Mouse (Mus musculus): ENCODE measurements around the gene Yaf2.
A peak's percentile ranks its signal among the peaks of the same experiment; 100 is the strongest.
"Not testable (repeated sequence)": the region's sequence is repeated elsewhere in the genome, so short reads cannot be mapped to it uniquely, and the experiment has no call there.

Yaf2 gene

GRCm38 (mm10) chr15:93336925-93337761 lies at the start of gene Yaf2:
Gene Yaf2, minus strand, starts transcription at chr15:93336935.
- peak; percentile 80 for DNase-seq (ENCODE audit: low read depth, low spot score)

GRCm38 (mm10) chr15:93381337-93381736 lies 44.6 kb upstream of the Yaf2 start:
- DNase-seq (ENCODE audit: low read depth, low spot score) = no peak

DNA sequence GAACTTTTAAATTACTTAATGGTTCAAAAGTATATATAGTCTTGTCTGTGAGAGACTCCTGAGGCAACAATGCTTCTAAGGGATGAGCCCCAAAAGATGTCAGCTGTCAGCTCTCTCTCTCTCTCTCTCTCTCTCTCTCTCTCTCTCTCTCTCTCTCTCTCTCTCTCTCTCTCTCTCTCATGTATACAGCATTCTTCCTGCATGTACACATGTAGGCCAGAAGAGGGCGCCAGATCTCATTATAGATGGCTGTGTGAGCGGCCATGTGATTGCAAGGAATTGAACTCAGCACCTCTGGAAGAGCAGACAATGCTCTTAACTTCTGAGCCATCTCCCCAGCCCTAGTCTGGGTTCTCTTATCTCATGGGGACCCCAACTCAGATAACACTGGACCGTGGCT lies 42.4 kb upstream of the Yaf2 start:
- DNase-seq (ENCODE audit: low read depth, low spot score) = no peak

- no peak for DNase-seq (ENCODE audit: low read depth, low spot score)
Observed at GRCm38 (mm10) chr15:93375696-93376095, 39.0 kb upstream of the Yaf2 start.

DNA sequence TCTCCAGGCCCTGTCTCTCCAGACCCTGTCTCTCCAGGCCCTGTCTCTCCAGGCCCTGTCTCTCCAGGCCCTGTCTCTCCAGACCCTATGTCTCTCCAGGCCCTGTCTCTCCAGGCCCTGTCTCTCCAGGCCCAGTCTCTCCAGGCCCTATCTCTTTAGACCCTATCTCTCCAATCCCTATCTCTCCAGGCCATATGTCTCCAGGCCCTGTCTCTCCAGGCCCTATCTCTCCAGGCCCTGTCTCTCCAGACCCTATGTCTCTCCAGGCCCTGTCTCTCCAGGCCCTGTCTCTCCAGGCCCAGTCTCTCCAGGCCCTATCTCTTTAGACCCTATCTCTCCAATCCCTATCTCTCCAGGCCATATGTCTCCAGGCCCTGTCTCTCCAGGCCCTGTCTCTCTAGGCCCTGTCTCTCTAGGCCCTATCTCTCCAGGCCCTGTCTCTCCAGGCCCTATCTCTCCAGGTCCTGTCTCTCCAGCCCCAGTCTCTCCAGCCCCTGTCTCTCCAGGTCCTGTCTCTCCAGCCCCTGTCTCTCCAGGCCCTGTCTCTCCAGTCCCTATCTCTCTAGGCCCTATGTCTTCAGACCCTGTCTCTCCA lies 35.9 kb upstream of the Yaf2 start:
- not testable (repeated sequence) for DNase-seq (ENCODE audit: low read depth, low spot score)

DNA sequence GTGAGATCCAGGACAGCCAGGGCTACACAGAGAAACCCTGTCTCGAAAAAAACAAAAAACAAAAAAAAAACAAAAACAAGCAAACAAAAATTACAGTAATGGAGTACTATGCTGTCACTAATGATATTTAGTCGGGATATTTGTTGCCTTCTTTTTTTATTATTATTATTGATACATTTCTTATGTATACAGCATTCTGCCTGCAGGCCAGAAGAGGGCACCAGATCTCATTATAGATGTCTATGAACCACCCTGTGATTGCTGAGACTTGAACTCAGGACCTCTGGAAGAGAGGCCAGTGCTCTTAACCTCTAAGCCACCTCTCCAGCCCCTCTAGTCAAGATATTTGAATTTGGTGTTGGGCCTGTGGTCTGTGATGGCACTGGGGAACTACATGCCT lies 35.1 kb upstream of the Yaf2 start:
- DNase-seq (ENCODE audit: low read depth, low spot score) = no peak

DNA sequence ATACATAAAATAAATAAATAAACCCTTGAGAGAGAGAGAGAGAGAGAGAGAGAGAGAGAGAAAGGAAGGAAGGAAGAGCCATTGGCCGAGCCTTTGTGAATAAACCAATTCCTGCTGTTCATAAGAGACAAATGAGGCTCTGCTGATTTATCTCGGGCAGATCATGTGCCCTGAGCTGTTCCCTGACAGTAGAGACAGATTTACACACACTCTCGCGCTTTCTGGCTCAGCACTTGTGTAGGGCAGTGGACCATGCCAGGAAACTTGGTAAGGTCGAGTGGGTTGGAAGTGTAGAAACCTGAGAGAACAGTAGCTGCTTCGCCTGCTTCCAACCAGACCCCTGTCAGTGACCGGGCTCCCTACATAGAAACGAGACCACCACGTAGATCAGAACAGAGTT lies 31.8 kb upstream of the Yaf2 start:
- DNase-seq (ENCODE audit: low read depth, low spot score) = no peak

- no peak for DNase-seq (ENCODE audit: low read depth, low spot score)
Observed at GRCm38 (mm10) chr15:93365561-93365960, 28.8 kb upstream of the Yaf2 start.

DNA sequence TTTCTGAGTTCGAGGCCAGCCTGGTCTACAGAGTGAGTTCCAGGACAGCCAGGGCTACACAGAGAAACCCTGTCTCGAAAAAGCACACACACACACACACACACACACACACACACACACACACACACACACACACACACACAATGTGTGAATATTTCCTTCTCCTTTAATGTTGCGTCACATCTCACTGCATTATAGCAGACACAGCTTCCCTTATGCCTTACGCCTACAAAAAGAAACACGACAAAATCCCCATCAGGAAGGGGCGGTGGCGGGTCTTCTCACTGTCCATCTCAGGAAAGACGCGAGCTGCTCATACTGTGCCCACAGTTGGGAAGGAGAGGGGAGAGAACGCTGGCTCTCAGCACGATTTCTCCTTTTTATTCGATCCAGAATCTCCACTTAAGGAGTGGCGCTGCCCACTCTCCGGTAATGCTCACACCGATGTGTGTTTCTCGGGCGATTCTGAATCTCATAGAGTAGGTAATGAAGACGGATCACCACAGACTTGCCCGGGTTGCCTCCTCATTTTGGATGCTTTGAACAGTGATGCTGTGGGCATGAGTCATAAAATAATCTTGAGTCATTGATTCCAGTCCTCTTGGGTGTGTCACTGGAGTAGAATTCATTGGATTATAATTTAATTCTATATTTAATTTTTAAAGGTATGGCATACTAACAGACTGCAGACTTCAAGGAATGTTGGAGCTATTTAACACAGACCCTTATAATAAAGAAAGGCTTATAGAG lies 21.8 kb upstream of the Yaf2 start:
- no peak for DNase-seq (ENCODE audit: low read depth, low spot score)

DNA sequence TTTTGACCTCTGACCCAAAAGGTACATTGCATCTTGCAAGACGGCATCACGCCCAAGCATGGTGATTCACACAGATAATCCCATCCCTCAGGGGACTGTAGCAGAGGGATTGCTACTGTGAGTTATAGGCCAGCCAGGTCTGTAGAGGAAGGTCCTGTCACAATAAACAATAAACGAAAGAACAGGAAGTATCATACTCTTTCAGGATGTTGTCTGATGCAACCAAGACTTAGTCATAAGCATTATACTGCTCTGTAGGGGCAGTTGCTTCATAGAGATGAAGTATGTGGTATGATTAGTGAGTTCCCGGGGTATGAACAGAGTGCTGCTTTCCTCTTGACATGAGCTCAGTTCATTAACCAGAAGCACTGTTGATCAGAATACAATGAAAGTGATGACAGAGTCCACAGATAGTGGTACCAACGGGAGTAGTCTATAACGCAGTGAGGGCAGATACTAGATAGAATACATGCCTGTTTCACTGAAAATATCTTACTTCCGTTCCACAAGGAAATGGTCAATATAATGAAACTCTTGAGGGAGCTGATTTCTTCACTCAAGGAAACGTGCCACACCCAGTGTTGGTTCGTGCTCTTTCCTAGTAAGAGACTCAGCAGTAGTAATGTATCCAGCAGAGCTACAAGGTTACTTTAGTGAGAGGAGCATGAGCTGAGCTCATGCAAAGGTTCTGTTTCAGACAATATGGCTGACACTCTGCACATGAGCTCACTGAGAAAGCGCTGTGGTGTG lies 4.1 kb upstream of the Yaf2 start:
- no peak for DNase-seq (ENCODE audit: low read depth, low spot score)

- DNase-seq (ENCODE audit: low read depth, low spot score) = no peak
Observed at GRCm38 (mm10) chr15:93336658-93336924, 144 bp downstream of the Yaf2 start.

DNA sequence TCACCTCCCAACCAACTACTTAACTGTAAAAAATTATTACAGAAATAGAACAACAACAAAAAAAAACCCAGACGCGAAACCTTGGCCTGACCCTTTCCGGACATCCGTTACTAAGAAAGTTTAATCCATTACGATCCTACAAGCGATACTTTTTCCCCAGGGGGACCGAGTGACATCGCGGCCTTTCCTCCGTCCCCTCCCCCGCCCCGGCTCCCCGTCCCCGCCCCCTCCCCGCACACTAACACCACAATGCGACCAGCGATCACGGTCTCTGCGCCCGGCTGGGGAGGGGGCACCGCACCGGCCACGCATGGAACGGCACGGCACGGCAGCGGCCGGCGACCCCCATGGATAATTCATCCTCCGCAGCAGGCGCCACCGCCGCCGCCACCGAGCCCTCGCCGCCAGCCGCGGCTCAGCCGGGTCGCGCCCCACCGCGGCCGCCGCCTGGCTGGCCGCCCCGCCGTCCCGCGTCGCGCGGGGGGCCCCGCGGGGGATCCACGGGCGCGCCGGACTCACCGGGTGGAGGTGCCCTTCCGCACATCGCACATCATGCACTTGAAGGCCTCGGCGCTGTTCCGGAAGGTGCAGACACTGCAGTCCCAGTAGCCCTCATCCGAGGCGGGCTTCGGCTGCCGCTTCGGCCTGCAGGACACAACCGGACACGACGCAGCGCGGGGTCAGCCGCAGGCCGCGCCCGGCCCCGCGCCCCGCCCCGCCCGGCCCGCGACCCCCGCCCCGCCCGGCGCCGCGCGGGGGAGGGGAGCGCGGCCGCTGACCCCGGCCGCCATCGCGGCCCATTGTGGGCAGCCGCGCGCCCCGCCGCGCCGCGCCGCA lies 696 bp downstream of the Yaf2 start:
- peak; percentile 27 for DNase-seq (ENCODE audit: low read depth, low spot score)

- no peak for DNase-seq (ENCODE audit: low read depth, low spot score)
Observed at GRCm38 (mm10) chr15:93331256-93331655, 5.5 kb downstream of the Yaf2 start.

DNA sequence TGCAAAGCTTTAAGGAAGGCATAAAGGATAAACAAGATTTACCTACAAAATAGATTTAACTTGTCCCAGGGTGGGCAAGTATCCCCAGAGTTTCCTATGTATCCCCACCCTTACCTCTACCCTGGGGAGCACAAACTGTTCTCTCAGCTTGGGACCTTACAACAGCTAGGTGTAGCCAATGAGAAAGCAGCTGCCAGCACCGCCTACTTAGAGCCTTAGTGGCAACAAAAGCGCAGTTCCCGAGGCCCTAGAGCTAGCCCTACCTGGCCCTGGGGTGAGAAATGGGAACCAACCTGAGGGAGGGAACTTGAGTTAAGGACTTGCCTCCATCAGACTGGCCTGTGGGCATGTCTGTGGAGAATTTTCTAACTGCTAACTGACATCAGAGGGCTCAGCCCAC lies 9.5 kb downstream of the Yaf2 start:
- DNase-seq (ENCODE audit: low read depth, low spot score) = no peak

DNA sequence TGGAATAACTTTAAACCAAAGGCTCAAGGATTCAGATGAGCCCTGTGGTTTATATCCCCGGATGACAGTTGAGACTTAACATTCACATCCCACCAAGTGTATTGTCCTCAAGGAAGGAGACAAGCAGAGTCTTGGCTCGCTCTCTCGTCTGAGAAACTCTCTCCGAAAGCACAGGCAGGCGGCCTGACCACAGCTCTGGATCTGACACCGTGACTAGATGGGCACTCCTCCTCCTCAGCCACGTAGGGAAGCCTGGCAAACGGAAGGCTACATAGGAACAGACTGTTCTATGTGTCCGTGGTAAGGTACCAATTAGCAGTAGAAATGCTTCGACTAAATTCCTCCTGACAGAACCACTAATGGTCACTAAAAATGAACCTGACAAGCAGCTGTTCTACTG lies 10.1 kb downstream of the Yaf2 start:
- no peak for DNase-seq (ENCODE audit: low read depth, low spot score)

DNA sequence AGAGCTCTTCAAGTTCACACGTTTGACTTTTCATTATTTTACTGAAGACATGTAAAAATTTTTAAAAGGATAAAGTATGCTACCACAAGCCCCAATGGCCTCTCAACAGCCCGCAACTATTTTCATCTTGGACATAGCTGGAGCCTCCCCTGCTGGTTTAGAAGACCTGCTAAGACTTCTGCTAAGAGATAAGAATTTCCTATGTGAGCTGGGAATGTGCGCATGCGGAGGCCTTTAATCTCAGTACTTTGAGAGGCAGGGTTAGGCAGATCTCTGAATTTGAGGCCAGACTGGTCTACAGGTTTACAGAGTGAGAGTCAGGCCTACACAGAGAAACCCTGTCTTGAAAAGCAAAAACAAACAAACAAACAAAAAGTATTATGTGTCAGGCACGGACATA lies 11.4 kb downstream of the Yaf2 start:
- DNase-seq (ENCODE audit: low read depth, low spot score) = no peak

DNA sequence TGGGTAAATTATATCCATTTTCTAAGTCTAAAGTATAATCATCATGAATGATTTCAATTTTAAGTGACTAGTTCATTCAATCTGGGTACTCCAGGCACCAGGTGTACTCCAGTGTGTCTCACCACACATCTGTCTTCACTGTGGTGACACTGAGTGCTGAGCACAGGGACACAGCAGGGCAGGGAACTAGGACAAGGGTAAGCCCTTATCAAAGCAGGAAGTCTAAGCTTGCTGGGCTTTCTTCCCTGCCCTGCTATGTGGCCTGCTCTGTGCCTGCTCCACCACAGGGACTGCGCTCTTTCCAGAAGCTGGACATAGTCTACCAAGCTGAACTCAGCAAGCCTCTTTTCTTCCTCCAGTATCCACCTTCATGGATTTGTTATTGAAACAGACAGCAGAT lies 18.0 kb downstream of the Yaf2 start:
- DNase-seq (ENCODE audit: low read depth, low spot score) = no peak

GRCm38 (mm10) chr15:93310304-93310703 lies 26.4 kb downstream of the Yaf2 start:
- not testable (repeated sequence) for DNase-seq (ENCODE audit: low read depth, low spot score)

DNA sequence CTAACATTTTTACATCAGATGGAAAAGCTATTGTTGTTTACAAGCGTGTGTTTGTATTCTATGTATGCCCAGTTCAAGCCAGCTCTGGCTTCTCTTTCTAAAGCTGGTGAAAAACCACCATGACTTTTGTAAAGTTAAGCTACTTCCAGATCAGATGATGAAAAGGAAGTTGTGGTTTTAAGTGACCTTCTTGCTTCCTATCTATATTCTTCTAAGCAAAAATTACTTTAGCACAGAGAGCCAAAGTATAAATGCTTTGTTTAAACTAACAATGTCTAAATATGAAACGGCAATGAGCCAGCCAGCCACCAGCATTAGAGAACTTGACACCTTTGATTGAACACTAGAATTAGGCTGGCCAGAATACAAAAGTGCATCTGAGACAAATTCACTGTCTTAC lies 38.5 kb downstream of the Yaf2 start:
- DNase-seq (ENCODE audit: low read depth, low spot score) = no peak

DNA sequence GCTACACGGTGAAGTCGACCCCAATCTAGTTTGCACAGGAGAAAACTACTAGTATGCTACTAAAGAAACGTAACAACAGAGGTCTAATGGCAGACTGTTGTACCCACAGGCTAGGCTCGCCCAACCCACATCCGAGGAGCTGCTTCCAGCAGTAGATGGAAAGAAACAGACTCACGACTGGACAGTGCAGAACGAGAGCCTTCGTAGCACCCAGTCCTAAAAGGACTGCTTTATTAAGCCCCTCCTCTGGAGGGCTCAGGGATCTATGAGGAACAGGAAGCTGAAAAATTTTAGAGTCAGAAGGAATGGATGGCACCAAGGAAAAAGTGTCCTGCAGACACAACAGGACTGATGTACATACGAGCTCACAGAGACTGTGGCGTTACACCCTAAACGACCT lies 42.3 kb downstream of the Yaf2 start:
- no peak for DNase-seq (ENCODE audit: low read depth, low spot score)

DNA sequence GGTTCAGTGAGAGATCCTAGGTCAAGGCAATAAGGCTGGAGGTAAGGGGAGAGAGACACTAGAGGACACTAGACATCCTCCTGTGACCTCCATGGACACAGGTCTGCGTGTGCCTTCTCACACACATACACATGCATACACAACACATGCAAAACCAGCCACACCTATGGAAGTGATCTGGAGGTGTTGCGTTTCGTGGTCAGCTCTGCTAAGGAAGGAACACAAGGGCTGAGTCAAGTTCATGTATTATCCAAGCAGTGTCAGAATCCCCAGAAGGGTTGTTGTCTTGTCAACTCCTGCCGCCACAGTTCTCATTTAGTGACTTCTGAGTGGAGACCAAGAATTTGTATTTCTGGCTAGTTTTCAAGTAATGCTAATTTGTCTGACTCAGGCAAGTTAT lies 48.4 kb downstream of the Yaf2 start:
- no peak for DNase-seq (ENCODE audit: low read depth, low spot score)
